Mouse (Mus musculus) midbrain, embryonic 12.5 days (tissue): ENCODE results near the gene Id1. TPM values are rescaled to one million over a fixed set of nuclear protein-coding genes. Genes with fewer than 3 reads are reported as not detected.
A peak's percentile ranks its signal among the peaks of the same experiment; 100 is the strongest.

ENCODE experiments used
- ATAC-seq: fragments of 200-750 bp; cut with Nextera tagmentation; 2 replicates; pipeline ENCODE4 v1.8.0; 2017; ENCODE audit warnings: low read depth, moderate TSS enrichment, moderate library complexity; ENCODE audit not compliant: low FRiP score
- H3K27ac ChIP-seq: fragments of 300-500 bp; sonication (generic); replicated peaks from 2 replicates; pipeline ENCODE4 v1.5.1; 2016; ENCODE audit warnings: mild to moderate bottlenecking
- H3K27me3 ChIP-seq: fragments of 300-500 bp; sonication (generic); 2 replicates; pipeline ENCODE4 v1.6.1; 2016; ENCODE audit warnings: mild to moderate bottlenecking
- H3K36me3 ChIP-seq: fragments of 300-500 bp; sonication (generic); 2 replicates; pipeline ENCODE4 v1.6.1; 2016
- H3K4me1 ChIP-seq: fragments of 300-500 bp; sonication (generic); 2 replicates; pipeline ENCODE4 v1.6.1; 2016
- H3K4me2 ChIP-seq: fragments of 300-500 bp; sonication (generic); replicated peaks from 2 replicates; pipeline ENCODE4 v1.6.1; 2016; ENCODE audit warnings: mild to moderate bottlenecking, moderate library complexity
- H3K4me3 ChIP-seq: fragments of 300-500 bp; sonication (generic); 2 replicates; pipeline ENCODE4 v1.5.1; 2016; ENCODE audit warnings: mild to moderate bottlenecking
- H3K9ac ChIP-seq: fragments of 300-500 bp; sonication (generic); replicated peaks from 2 replicates; pipeline ENCODE4 v1.6.1; 2016; ENCODE audit warnings: mild to moderate bottlenecking, moderate library complexity
- H3K9me3 ChIP-seq: fragments of 300-500 bp; sonication (generic); 2 replicates; pipeline ENCODE4 v1.6.1; 2016; ENCODE audit warnings: mild to moderate bottlenecking
- WGBS: fragments of 180-500 bp; shearing (Covaris S2); methylation state at CpG from one replicate; pipeline ENCODE4 v1.1.7; 2016; 5-methylcytosine and 5-hydroxymethylcytosine counted together
- polyA plus RNA-seq: library from polyadenylated mRNA; unstranded; fragments of >200 nt; fragmentation: Nextera tagmentation; extraction: Ambion mirVana; gene quantifications from 2 replicates; pipeline ENCODE4 v1.2.1, GENCODE M21; 2016

Gene Id1
- 65.1 and 69.6 TPM in 2 replicates for polyA plus RNA-seq

- H3K4me1 ChIP-seq: peaks cover 61% of the 10 kb centered on the region
- H3K9ac ChIP-seq: peak within 1 kb of the TSS; percentile 75
- H3K27me3 ChIP-seq: peaks cover 17% of the 10 kb centered on the region
- no peaks in the 10 kb centered on the region for H3K9me3 ChIP-seq
- peak within 1 kb of the TSS; percentile 80 for H3K27ac ChIP-seq
- H3K36me3 ChIP-seq: no peaks in the 10 kb centered on the region
- under 1% methylated on average over 28 of the region's 28 CpGs for WGBS
- peak within 1 kb of the TSS; percentile 63 for H3K4me3 ChIP-seq
- ATAC-seq: peak; percentile 67
- peak within 1 kb of the TSS; percentile 80 for H3K4me2 ChIP-seq
These were observed at the start of gene Id1 for GRCm38 (mm10) chr2:152736090-152736601. Id1 (plus strand) TSS chr2:152736251.

- WGBS: 67% methylated on average over 12 of the region's 12 CpGs
- no peak overlapping the region; the same call in 1 of the 2 replicates for H3K9ac ChIP-seq
- peak overlapping the region; percentile 67 for H3K27ac ChIP-seq
- peak; percentile 3; the same call in 1 of the 2 replicates for ATAC-seq
- peak overlapping the region; percentile 18; the same call in 1 of the 2 replicates for H3K4me3 ChIP-seq
- no peaks in the 10 kb centered on the region for H3K27me3 ChIP-seq
- H3K4me2 ChIP-seq: peak overlapping the region; percentile 43
- peaks cover 94% of the 10 kb centered on the region for H3K36me3 ChIP-seq
- peaks cover 9% of the 10 kb centered on the region for H3K4me1 ChIP-seq
- H3K9me3 ChIP-seq: 0 out of 2 replicates have a peak, but pooled peaks cover 4% of the 10 kb centered on the region
These were observed 49.7 kb upstream of the Id1 start for GRCm38 (mm10) chr2:152686399-152686798.

- peaks cover 9% of the 10 kb centered on the region for H3K4me1 ChIP-seq
- peak within 1 kb of the TSS; percentile 43 for H3K4me3 ChIP-seq
- peaks cover 89% of the 10 kb centered on the region for H3K36me3 ChIP-seq
- peak; percentile 97 for ATAC-seq
- WGBS: 60% methylated on average over 45 of the region's 45 CpGs
- peak within 1 kb of the TSS; percentile 67 for H3K27ac ChIP-seq
- H3K4me2 ChIP-seq: peak within 1 kb of the TSS; percentile 53
- H3K27me3 ChIP-seq: no peaks in the 10 kb centered on the region
- H3K9me3 ChIP-seq: 0 out of 2 replicates have a peak, but pooled peaks cover 4% of the 10 kb centered on the region
- peak within 1 kb of the TSS; percentile 54 for H3K9ac ChIP-seq
These were observed 49.2 kb upstream of the Id1 start, which contains the start of gene Mcts2 for GRCm38 (mm10) chr2:152686806-152687267. Mcts2 (plus strand) TSS chr2:152687035.

- Histone ChIP-seq H3K27ac (peak overlapping the region; percentile 70), H3K4me3 (no peak overlapping the region), H3K4me1 (peaks cover 13% of the 10 kb centered on the region), H3K9me3 (no peaks in the 10 kb centered on the region), H3K9ac (0 out of 2 replicates have a peak overlapping the region, but pooled peaks have one; percentile 37), H3K27me3 (no peaks in the 10 kb centered on the region), H3K4me2 (no peak overlapping the region), H3K36me3 (peaks cover 68% of the 10 kb centered on the region)
- ATAC-seq: no peak
- WGBS: 77% methylated on average over 7 of the region's 7 CpGs
These were observed 44.4 kb upstream of the Id1 start for GRCm38 (mm10) chr2:152691564-152692217.

GRCm38 (mm10) chr2:152693233-152693632 lies 42.8 kb upstream of the Id1 start:
- H3K27ac ChIP-seq: peak overlapping the region; percentile 36; the same call in 1 of the 2 replicates
- H3K4me3 ChIP-seq: peak overlapping the region; percentile 15; the same call in 1 of the 2 replicates
- H3K9me3 ChIP-seq: no peaks in the 10 kb centered on the region
- H3K36me3 ChIP-seq: peaks cover 66% of the 10 kb centered on the region
- peak overlapping the region; percentile 40 for H3K4me2 ChIP-seq
- peak; percentile 24; the same call in 1 of the 2 replicates for ATAC-seq
- H3K4me1 ChIP-seq: 0 out of 2 replicates have a peak, but pooled peaks cover 5% of the 10 kb centered on the region
- no peaks in the 10 kb centered on the region for H3K27me3 ChIP-seq
- WGBS: 29% methylated on average over 9 of the region's 9 CpGs
- peak overlapping the region; percentile 26; the same call in 1 of the 2 replicates for H3K9ac ChIP-seq

GRCm38 (mm10) chr2:152693735-152694134 lies 42.3 kb upstream of the Id1 start:
- Histone ChIP-seq H3K9ac (peak overlapping the region; percentile 26; the same call in 1 of the 2 replicates), H3K27ac (peak overlapping the region; percentile 36; the same call in 1 of the 2 replicates), H3K9me3 (no peaks in the 10 kb centered on the region), H3K27me3 (no peaks in the 10 kb centered on the region), H3K4me1 (0 out of 2 replicates have a peak, but pooled peaks cover 5% of the 10 kb centered on the region), H3K36me3 (peaks cover 66% of the 10 kb centered on the region), H3K4me2 (peak overlapping the region; percentile 40), H3K4me3 (peak overlapping the region; percentile 15; the same call in 1 of the 2 replicates)
- no peak for ATAC-seq
- 89% methylated on average over 13 of the region's 13 CpGs for WGBS

- H3K4me1 ChIP-seq: 0 out of 2 replicates have a peak, but pooled peaks cover 5% of the 10 kb centered on the region
- H3K9me3 ChIP-seq: no peaks in the 10 kb centered on the region
- no peak for ATAC-seq
- no peak overlapping the region for H3K9ac ChIP-seq
- peaks cover 66% of the 10 kb centered on the region for H3K36me3 ChIP-seq
- WGBS: 83% methylated on average over 7 of the region's 7 CpGs
- no peaks in the 10 kb centered on the region for H3K27me3 ChIP-seq
- no peak overlapping the region for H3K4me2 ChIP-seq
- H3K4me3 ChIP-seq: no peak overlapping the region
- H3K27ac ChIP-seq: no peak overlapping the region
These were observed 41.3 kb upstream of the Id1 start for GRCm38 (mm10) chr2:152694708-152695107.

- Histone ChIP-seq H3K9ac (peak overlapping the region; percentile 42; the same call in 1 of the 2 replicates), H3K9me3 (no peaks in the 10 kb centered on the region), H3K4me3 (no peak overlapping the region), H3K27me3 (no peaks in the 10 kb centered on the region), H3K4me1 (0 out of 2 replicates have a peak, but pooled peaks cover 5% of the 10 kb centered on the region), H3K36me3 (peaks cover 68% of the 10 kb centered on the region), H3K27ac (peak overlapping the region; percentile 35; the same call in 1 of the 2 replicates), H3K4me2 (no peak overlapping the region)
- 75% methylated on average over 10 of the region's 10 CpGs for WGBS
- no peak for ATAC-seq
These were observed 40.0 kb upstream of the Id1 start for GRCm38 (mm10) chr2:152696016-152696415.

GRCm38 (mm10) chr2:152696476-152697164 lies 39.4 kb upstream of the Id1 start:
- H3K27ac ChIP-seq: peak overlapping the region; percentile 27

GRCm38 (mm10) chr2:152700138-152700537 lies 35.9 kb upstream of the Id1 start:
- 98% methylated on average over 10 of the region's 10 CpGs for WGBS
- Histone ChIP-seq H3K27ac (no peak overlapping the region), H3K36me3 (peaks cover 96% of the 10 kb centered on the region), H3K4me3 (no peak overlapping the region), H3K4me2 (no peak overlapping the region), H3K4me1 (peaks cover 1% of the 10 kb centered on the region), H3K27me3 (no peaks in the 10 kb centered on the region), H3K9me3 (no peaks in the 10 kb centered on the region), H3K9ac (no peak overlapping the region)
- no peak for ATAC-seq

More at GRCm38 (mm10) chr2:152696476-152697164, 39.4 kb upstream of the Id1 start:
- no peak overlapping the region for H3K4me2 ChIP-seq
- 0 out of 2 replicates have a peak, but pooled peaks cover 5% of the 10 kb centered on the region for H3K4me1 ChIP-seq
- WGBS: 43% methylated on average over 20 of the region's 20 CpGs
- no peaks in the 10 kb centered on the region for H3K9me3 ChIP-seq
- no peak overlapping the region for H3K4me3 ChIP-seq
- peaks cover 74% of the 10 kb centered on the region for H3K36me3 ChIP-seq
- ATAC-seq: peak; percentile 70
- no peaks in the 10 kb centered on the region for H3K27me3 ChIP-seq
- peak overlapping the region; percentile 42 for H3K9ac ChIP-seq

- Histone ChIP-seq H3K36me3 (peaks cover 96% of the 10 kb centered on the region), H3K4me2 (no peak overlapping the region), H3K4me3 (no peak overlapping the region), H3K27ac (no peak overlapping the region), H3K9me3 (no peaks in the 10 kb centered on the region), H3K9ac (no peak overlapping the region), H3K4me1 (peaks cover 7% of the 10 kb centered on the region), H3K27me3 (no peaks in the 10 kb centered on the region)
- 94% methylated on average over 8 of the region's 8 CpGs for WGBS
- no peak for ATAC-seq
These were observed 35.3 kb upstream of the Id1 start for GRCm38 (mm10) chr2:152700725-152701124.
